Mouse (Mus musculus) brain, adult 2 months (tissue): ENCODE measurements around the gene Galnt4.

Source experiments
- DNase-seq: peaks from one replicate; pipeline ENCODE4 v3.0.0; 2011; ENCODE audit warnings: low read depth, low spot score

Gene Galnt4

GRCm38 (mm10) chr10:99107964-99108363 is at the start of gene Galnt4:
Gene Galnt4, plus strand, starts transcription at chr10:99108159.
- DNase-seq: peak; percentile 74

- no peak for DNase-seq
These were observed 47.4 kb upstream of the Galnt4 start for GRCm38 (mm10) chr10:99060588-99060987.

GRCm38 (mm10) chr10:99061418-99061817 is 46.5 kb upstream of the Galnt4 start:
- peak; percentile 20 for DNase-seq

GRCm38 (mm10) chr10:99062546-99062945 is 45.4 kb upstream of the Galnt4 start:
- DNase-seq: peak; percentile 60

GRCm38 (mm10) chr10:99076113-99076895 is 31.7 kb upstream of the Galnt4 start:
- peak; percentile 78 for DNase-seq

GRCm38 (mm10) chr10:99078621-99079020 is 29.3 kb upstream of the Galnt4 start:
- DNase-seq: no peak

- peak; percentile 94 for DNase-seq
These were observed 26.4 kb upstream of the Galnt4 start for GRCm38 (mm10) chr10:99081569-99081990.

GRCm38 (mm10) chr10:99083431-99084003 is 24.4 kb upstream of the Galnt4 start:
- DNase-seq: no peak

- DNase-seq: peak; percentile 95
These were observed 23.3 kb upstream of the Galnt4 start for GRCm38 (mm10) chr10:99084397-99085239.

- DNase-seq: no peak
These were observed 22.7 kb upstream of the Galnt4 start for GRCm38 (mm10) chr10:99085240-99085587.

- DNase-seq: no peak
These were observed 21.9 kb upstream of the Galnt4 start for GRCm38 (mm10) chr10:99086029-99086428.

- DNase-seq: no peak
These were observed 18.1 kb upstream of the Galnt4 start for GRCm38 (mm10) chr10:99089906-99090305.

GRCm38 (mm10) chr10:99093364-99093763 is 14.6 kb upstream of the Galnt4 start:
- no peak for DNase-seq

GRCm38 (mm10) chr10:99095114-99095513 is 12.8 kb upstream of the Galnt4 start:
- DNase-seq: no peak

- peak; percentile 78 for DNase-seq
These were observed 10.6 kb upstream of the Galnt4 start for GRCm38 (mm10) chr10:99097374-99097773.

- DNase-seq: no peak
These were observed 2.4 kb upstream of the Galnt4 start for GRCm38 (mm10) chr10:99105522-99105921.

- DNase-seq: no peak
These were observed 1.7 kb upstream of the Galnt4 start for GRCm38 (mm10) chr10:99106311-99106702.

GRCm38 (mm10) chr10:99106703-99107631 is 992 bp upstream of the Galnt4 start, which contains the start of gene Poc1b:
Gene Poc1b, plus strand, starts transcription at chr10:99107036.
- peak; percentile 94 for DNase-seq

- no peak for DNase-seq
These were observed 548 bp downstream of the Galnt4 start for GRCm38 (mm10) chr10:99108431-99108982.

GRCm38 (mm10) chr10:99113533-99113932 is 5.6 kb downstream of the Galnt4 start:
- DNase-seq: no peak

- DNase-seq: no peak
These were observed 6.3 kb downstream of the Galnt4 start for GRCm38 (mm10) chr10:99114295-99114694.
